Comparison of ENCODE assay signal across 9 mouse cellular contexts in genomic region chr1:155721443-155721842, GRCm38 (mm10). TPM values are rescaled to one million over a fixed set of nuclear protein-coding genes. Genes with fewer than 3 reads are reported as not detected.
DNase-seq lines count a peak whose midpoint lies in the region; TF ChIP-seq lines count a peak whose summit lies in the region.
"Had no signal": no experiment of that assay in that cellular context is flagged by ENCODE, and none has a peak within 500 bp of the region (broad histone marks: within the 10 kb centered on the region; RNA-seq: fewer than 3 reads in every experiment).

No protein-coding gene starts in this region.

- H3K27ac ChIP-seq in layer of hippocampus, adult 2 months, result no peak overlapping the region

- peak; percentile 62 for DNase-seq in embryo, embryonic 10 days (ENCODE audit: low spot score)
- DNase-seq in embryo, embryonic 11 days, result no peak
- DNase-seq in layer of hippocampus, adult 2 months (ENCODE audit: low spot score in 2 of 2), result peak in 1 of 2 experiments; percentile 77
- DNase-seq in layer of hippocampus, adult 9-11 months, result no peak
- peak; percentile 80 for DNase-seq in MN1 (ENCODE audit: low spot score)
- DNase-seq in gastrocnemius, postnatal 36 days, result peak; percentile 32 to 40
- peak; percentile 30 for DNase-seq in retina, adult 2 months (ENCODE audit: low read depth, low spot score)
- DNase-seq in urinary bladder, adult 2 months (ENCODE audit: low spot score), result no peak

- no peak overlapping the region for H3K4me3 ChIP-seq in layer of hippocampus, adult 2 months

- TF ChIP-seq CTCF in layer of hippocampus, adult 2 months (conservative IDR thresholded peaks at IDR 0.05), result peak; percentile 77

- intact Hi-C loops in gastrocnemius, postnatal 36 days (cut with DNase I), result loop anchor here (2.0 kb wide), 1 partner anchor 147 kb away; no protein-coding TSS in a partner anchor

RNA-seq across cellular contexts. Expression of gene Lhx4, which starts 30.0 kb away (rescaled TPM):
- not detected for total RNA-seq in layer of hippocampus, adult 2 months (2021)
- not detected for total RNA-seq in gastrocnemius, postnatal 36 days (2021)
- not detected in 2 replicates for polyA plus RNA-seq in urinary bladder, adult 2 months (2012; rRNA removed)
- total RNA-seq: left cerebral cortex, postnatal 14 days had no signal

Comparison
In these comparisons a context has a peak if more than half of its experiments do, and no peak if none do; other contexts are left out.
1. DNase-seq: peak in embryo, embryonic 10 days (single experiment), MN1 (single experiment), gastrocnemius, postnatal 36 days (2 of 2) and retina, adult 2 months (single experiment); none in embryo, embryonic 11 days (single experiment), layer of hippocampus, adult 9-11 months (single experiment) and urinary bladder, adult 2 months (single experiment).